Mouse (Mus musculus) thymus, adult 2 months (tissue): ENCODE data around the gene Erc1. TPM values are rescaled to one million over a fixed set of nuclear protein-coding genes. Genes with fewer than 3 reads are reported as not detected.
A peak's percentile ranks its signal among the peaks of the same experiment; 100 is the strongest.

Experiments used
- DNase-seq: peaks from one replicate; pipeline ENCODE4 v3.0.0; 2021
- H3K27ac ChIP-seq: fragments of 200-500 bp; 2 replicates; pipeline ENCODE4 v1.5.1; 2012; ENCODE audit warnings: low read length, control low read depth; ENCODE audit not compliant: control insufficient read depth, insufficient read depth
- H3K27me3 ChIP-seq: fragments of 200-500 bp; 2 replicates; pipeline ENCODE4 v1.6.1; 2012; ENCODE audit warnings: mild to moderate bottlenecking, low read length, moderate library complexity, mixed read lengths; ENCODE audit not compliant: control insufficient read depth, insufficient read depth
- H3K36me3 ChIP-seq: fragments of 200-500 bp; 2 replicates; pipeline ENCODE4 v1.6.1; 2012; ENCODE audit warnings: mild to moderate bottlenecking, low read length, moderate library complexity; ENCODE audit not compliant: control insufficient read depth, insufficient read depth
- H3K4me1 ChIP-seq: fragments of 200-500 bp; replicated peaks from 2 replicates; pipeline ENCODE4 v1.6.1; 2012; ENCODE audit warnings: low read length; ENCODE audit not compliant: control insufficient read depth, insufficient read depth
- H3K4me3 ChIP-seq: fragments of 200-500 bp; 2 replicates; pipeline ENCODE4 v1.5.1; 2012; ENCODE audit warnings: mild to moderate bottlenecking, low read length, control low read depth, moderate library complexity; ENCODE audit not compliant: control insufficient read depth, insufficient read depth
- CTCF ChIP-seq: fragments of 200-500 bp; IDR thresholded peaks from 2 replicates; pipeline ENCODE4 v1.5.1; 2012; ENCODE audit warnings: mild to moderate bottlenecking, control low read depth, low read length, moderate library complexity, borderline replicate concordance; ENCODE audit not compliant: control insufficient read depth, poor library complexity, insufficient read depth; ENCODE audit errors: extremely low read depth
- POLR2A ChIP-seq: fragments of 200-500 bp; IDR thresholded peaks from 2 replicates; pipeline ENCODE4 v1.6.1; 2012; ENCODE audit warnings: mild to moderate bottlenecking, low read length, control low read depth, moderate library complexity; ENCODE audit not compliant: control insufficient read depth, poor library complexity, insufficient read depth; ENCODE audit errors: extremely low read depth
- WGBS: fragments of 180-500 bp; shearing (Covaris S2); methylation state at CpG from one replicate; pipeline ENCODE4 v1.1.7; 2018; 5-methylcytosine and 5-hydroxymethylcytosine counted together
- polyA plus RNA-seq: library from polyadenylated mRNA; depleted of rRNA; stranded (reverse); fragments of >200 nt; gene quantifications from 2 replicates; pipeline ENCODE4 v1.2.3, GENCODE M21; 2012

The Erc1 gene
- polyA plus RNA-seq, 1 experiment = 8.5 TPM

- DNase-seq = no peak
- 74% methylated on average over 2 of the region's 2 CpGs for WGBS
- H3K4me1 ChIP-seq = no peaks in the 10 kb centered on the region
- H3K27ac ChIP-seq = no peak overlapping the region
- H3K4me3 ChIP-seq = no peak overlapping the region
- no peaks in the 10 kb centered on the region for H3K36me3 ChIP-seq
- TF ChIP-seq POLR2A = no peak
- TF ChIP-seq CTCF = no peak
- no peaks in the 10 kb centered on the region for H3K27me3 ChIP-seq
Observed at GRCm38 (mm10) chr6:119808726-119809505, 39.1 kb downstream of the Erc1 start.

DNA sequence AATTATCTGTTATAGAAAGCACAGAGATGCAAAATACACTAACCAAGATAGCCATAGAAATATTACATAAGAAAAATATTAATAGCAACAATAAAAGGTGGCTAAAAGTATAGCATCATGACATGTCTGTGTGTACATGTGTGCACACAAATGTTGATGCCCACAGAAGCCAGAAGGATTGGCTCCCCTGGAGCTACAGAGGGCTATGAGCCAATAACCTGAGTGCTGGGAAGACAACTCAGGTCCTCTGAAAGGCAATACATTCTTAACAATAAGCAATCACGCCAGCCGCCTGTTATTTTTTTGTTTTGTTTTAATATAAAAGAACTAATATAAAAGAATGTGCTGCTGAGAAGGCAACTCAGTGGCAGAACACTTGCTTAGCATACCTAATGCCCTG is 44.7 kb downstream of the Erc1 start:
- DNase-seq = no peak
- Histone ChIP-seq H3K4me3 (no peak overlapping the region), H3K4me1 (no peaks in the 10 kb centered on the region), H3K36me3 (no peaks in the 10 kb centered on the region), H3K27me3 (no peaks in the 10 kb centered on the region), H3K27ac (no peak overlapping the region)
- WGBS = 100% methylated on average over 2 of the region's 2 CpGs
- TF ChIP-seq CTCF = no peak

- TF ChIP-seq CTCF (no peak), POLR2A (no peak)
- 98% methylated on average over 12 of the region's 12 CpGs for WGBS
Observed at GRCm38 (mm10) chr6:119796911-119797486, 51.0 kb downstream of the Erc1 start.

DNA sequence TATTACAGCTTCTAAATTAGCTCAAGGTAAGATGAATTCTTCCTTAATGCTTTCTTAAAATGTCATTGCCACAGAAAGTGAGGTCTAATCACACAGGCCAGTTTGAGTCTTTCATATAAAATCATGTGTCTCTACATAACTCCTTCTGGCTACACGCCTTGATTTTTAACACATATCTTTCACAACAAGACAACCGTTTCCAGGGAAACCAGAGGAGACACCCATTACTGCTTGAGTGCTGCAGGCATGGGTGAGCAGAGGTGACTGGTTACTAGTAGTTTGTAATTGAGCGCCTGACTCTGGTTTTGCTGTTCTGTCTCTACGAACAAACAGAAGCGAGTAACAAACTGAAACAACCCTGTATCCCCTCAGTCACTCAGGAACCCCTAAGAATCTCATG is 51.7 kb downstream of the Erc1 start:
- H3K27me3 ChIP-seq = no peaks in the 10 kb centered on the region
- H3K4me3 ChIP-seq = no peak overlapping the region
- H3K27ac ChIP-seq = no peak overlapping the region
- no peak for DNase-seq
- no peaks in the 10 kb centered on the region for H3K4me1 ChIP-seq
- 98% methylated on average over 5 of the region's 5 CpGs for WGBS
- no peaks in the 10 kb centered on the region for H3K36me3 ChIP-seq
- TF ChIP-seq CTCF = no peak
- no peak for TF ChIP-seq POLR2A

More at GRCm38 (mm10) chr6:119796911-119797486, 51.0 kb downstream of the Erc1 start:
- H3K4me1 ChIP-seq = no peaks in the 10 kb centered on the region
- DNase-seq = no peak
- no peaks in the 10 kb centered on the region for H3K27me3 ChIP-seq
- no peak overlapping the region for H3K4me3 ChIP-seq
- no peaks in the 10 kb centered on the region for H3K36me3 ChIP-seq
- H3K27ac ChIP-seq = no peak overlapping the region

DNA sequence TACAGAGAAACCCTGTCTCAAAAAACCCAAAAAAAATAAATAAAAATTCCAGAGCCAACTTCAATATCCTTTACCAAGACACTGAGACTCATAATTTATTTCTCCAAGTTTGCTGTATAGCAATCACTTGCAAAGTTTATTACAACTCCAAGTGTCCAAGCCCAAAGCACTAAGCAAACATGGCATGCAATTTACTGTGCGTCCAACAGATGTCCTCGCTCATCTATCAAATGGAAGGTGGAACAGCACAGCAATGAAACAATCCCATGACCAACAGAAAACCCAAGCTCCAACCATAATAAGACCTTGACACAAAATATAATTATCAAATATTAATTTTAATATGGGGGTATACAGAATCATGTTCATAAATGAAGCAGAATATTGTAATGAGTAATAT is 55.4 kb downstream of the Erc1 start:
- TF ChIP-seq CTCF (no peak), POLR2A (no peak)
- H3K36me3 ChIP-seq = no peaks in the 10 kb centered on the region
- WGBS = 33% methylated on average over 2 of the region's 2 CpGs
- no peak overlapping the region for H3K27ac ChIP-seq
- no peak overlapping the region for H3K4me3 ChIP-seq
- no peaks in the 10 kb centered on the region for H3K27me3 ChIP-seq
- DNase-seq = peak; percentile 66
- H3K4me1 ChIP-seq = no peaks in the 10 kb centered on the region

DNA sequence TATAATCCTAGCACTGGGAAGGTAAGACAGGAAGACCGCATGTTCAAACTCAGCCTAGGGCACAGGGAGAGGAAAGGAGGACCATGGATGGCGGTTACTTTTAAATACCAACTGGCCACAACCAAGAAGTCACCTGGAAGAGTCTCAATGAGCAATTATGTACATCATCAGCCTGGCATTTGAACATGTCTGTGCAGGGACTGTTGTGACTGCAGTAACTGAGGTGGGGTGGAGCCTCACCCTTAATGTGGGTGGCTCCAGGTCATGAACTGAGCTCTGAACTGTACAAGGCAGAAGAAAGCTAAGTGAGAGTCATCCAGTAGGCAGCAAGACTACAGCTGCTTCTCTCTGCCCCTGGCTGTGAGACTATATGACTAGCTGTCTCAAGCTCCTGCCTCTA is 65.6 kb downstream of the Erc1 start:
- 98% methylated on average over 2 of the region's 2 CpGs for WGBS
- TF ChIP-seq POLR2A (no peak), CTCF (no peak)
- H3K4me1 ChIP-seq = no peaks in the 10 kb centered on the region
- H3K4me3 ChIP-seq = no peak overlapping the region
- no peak for DNase-seq
- H3K27me3 ChIP-seq = no peaks in the 10 kb centered on the region
- no peaks in the 10 kb centered on the region for H3K36me3 ChIP-seq
- no peak overlapping the region for H3K27ac ChIP-seq

- Histone ChIP-seq H3K27ac (no peak overlapping the region), H3K36me3 (no peaks in the 10 kb centered on the region), H3K4me3 (no peak overlapping the region), H3K27me3 (no peaks in the 10 kb centered on the region), H3K4me1 (no peaks in the 10 kb centered on the region)
- TF ChIP-seq POLR2A = no peak
- no peak for TF ChIP-seq CTCF
- DNase-seq = no peak
- WGBS = 99% methylated on average over 3 of the region's 3 CpGs
Observed at GRCm38 (mm10) chr6:119781109-119781508, 66.9 kb downstream of the Erc1 start.

DNA sequence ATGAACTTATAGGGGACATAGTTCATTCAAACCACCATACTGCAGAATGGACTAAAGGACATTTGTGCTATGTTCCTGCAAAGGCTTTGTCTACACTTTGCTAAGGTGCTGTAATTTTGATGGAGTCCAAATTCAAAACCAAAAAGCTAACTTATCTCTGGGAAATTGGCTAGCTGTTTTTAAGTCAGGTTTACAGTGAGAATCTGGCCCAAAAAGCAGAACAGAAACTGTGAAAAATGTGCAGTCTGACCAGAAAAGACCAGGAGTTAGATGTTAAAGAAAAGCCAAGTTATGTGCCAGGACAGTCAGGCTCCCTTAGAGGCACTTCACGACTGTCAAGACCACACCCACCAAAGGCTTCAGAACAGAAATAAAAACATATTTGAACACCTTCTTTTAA is 79.2 kb downstream of the Erc1 start:
- Histone ChIP-seq H3K27ac (no peak overlapping the region), H3K4me3 (no peak overlapping the region), H3K36me3 (no peaks in the 10 kb centered on the region), H3K4me1 (no peaks in the 10 kb centered on the region), H3K27me3 (no peaks in the 10 kb centered on the region)
- WGBS = 51% methylated on average over 1 of the region's 1 CpGs
- TF ChIP-seq CTCF = no peak
- TF ChIP-seq POLR2A = no peak
- DNase-seq = no peak
